Mouse (Mus musculus) thymus, postnatal 10 days (tissue): ENCODE measurements at regions not wholly inside any gene's neighbourhood (a gene's known extent, or its start where the extent isn't known, plus 50 kb on each side); places are given as distances from the start of the nearest gene placed in this dataset.

Experiments
- DNase-seq, 2 experiments: peaks; one replicate each; pipeline ENCODE4 v3.0.0; 2021; ENCODE audit warnings: low spot score in 2 of 2

- DNase-seq: no peak
Measured at GRCm38 (mm10) chr7:68686396-68687139, 62.5 kb downstream of the Arrdc4 start.

DNA sequence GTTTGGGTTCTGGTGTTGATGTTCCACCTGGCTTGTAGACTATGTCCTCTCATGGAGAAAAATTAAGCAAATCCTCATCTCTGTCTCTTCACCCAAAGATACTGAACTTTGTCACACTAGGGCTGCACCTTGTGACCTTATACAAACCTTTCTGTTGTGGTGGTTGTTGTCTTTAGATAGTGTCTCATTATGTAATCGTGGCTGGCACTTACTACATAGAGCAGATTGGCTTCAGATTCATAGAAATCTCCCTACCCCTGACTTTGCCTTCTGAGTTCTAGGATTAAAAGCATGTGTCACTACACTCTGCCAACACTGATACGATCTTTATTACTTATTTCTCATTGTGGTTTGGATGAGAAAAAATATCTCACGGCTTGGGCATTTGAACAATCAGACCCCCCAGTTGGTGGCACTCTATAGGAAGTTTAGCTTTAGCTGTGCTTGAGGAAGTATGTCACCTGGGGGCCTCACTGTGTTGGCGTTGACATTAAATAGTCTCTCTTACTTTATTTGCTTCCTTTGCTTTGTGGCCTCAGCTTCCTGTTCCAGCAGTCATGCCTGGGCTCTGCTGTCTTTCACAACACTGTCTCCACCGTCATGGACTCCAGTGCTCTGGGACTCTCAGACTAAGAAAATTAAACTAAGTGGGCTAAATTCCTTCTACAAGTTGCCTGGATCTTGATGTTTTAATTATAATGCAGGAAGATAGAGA, 66.0 kb downstream of the Arrdc4 start:
- no peak for DNase-seq

- DNase-seq: no peak
Measured at GRCm38 (mm10) chr7:68682318-68682728, 66.7 kb downstream of the Arrdc4 start.

DNA sequence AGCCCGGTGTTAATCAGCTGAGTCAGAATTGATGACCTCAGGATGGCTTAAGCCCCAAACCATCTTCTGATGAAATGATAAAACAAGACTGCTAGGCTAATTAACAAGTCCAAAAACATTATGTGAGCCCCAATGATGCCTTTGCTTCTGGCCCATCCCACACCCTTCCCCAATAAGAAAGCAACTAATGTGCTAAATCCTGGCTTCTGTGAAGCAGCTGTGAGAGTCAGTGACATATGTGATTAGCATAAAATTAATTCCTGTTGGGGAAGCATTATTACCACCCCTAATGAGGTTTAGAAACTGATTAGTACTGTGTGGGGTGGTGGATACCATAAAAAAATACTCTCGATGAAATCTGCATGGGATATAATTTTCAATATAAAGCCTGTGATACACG, 69.3 kb downstream of the Arrdc4 start:
- DNase-seq: no peak

DNA sequence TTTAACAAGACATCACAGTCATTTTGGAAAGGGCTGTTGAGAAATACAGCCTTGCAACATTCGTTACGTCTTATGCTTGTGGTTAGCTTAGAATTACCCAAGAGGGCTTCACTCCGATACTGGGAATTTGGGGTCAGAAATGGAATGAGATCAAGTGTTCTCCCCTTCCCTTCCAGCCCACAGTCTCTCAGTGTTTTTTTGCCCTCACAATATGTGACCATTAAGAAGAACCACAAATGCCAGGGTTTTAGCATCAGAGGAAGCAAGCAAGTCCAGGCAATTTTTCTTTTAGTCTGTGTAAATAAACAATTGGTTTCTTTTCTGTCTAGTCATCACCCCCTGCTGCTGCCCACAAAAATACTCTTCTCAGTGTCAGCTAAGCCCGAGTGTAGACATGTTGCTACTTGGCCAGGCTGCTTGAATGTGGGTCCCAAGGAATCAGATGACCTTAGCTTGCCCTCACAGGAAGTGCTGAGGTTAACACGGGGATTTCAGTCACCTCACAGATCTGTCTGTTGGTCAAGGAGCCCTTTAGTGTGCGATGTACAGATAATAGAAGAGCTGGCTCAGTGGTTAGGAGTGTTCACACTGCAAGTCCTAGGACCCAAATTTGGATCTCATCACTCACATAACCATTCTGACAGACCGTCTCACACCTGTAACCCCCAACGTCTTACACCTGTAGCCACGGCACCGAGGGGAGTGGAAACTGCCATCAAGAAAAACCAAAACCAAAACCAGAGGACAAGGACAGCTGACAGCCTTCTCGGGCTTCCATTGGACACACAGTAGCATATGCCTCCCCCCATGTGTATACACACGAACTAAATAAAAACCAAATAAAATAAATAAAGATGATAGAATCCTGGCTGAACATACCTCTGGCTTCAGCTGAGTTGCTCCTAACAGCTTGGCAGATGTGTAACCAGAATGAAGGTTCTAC, 81.0 kb downstream of the Arrdc4 start:
- DNase-seq: no peak

DNA sequence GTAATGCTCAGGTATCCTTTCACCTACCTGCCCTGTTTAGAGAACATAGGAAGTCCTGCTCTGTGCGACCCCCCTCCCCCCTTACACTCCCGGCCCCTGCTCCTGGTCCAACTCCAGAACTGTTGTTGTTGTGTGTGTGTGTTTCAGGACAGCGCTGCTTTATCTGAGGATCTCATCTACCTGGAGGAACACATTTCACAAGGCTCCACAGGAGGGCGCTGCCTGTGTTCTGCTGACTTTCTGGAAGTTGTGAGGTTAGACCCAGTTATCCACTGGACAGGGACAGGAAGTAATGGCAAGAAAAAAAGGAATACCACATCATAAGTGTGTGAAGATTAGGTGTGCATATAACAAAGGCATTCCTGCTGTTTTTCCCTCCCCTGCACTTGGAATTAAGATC, 81.8 kb downstream of the Arrdc4 start:
- no peak for DNase-seq

DNA sequence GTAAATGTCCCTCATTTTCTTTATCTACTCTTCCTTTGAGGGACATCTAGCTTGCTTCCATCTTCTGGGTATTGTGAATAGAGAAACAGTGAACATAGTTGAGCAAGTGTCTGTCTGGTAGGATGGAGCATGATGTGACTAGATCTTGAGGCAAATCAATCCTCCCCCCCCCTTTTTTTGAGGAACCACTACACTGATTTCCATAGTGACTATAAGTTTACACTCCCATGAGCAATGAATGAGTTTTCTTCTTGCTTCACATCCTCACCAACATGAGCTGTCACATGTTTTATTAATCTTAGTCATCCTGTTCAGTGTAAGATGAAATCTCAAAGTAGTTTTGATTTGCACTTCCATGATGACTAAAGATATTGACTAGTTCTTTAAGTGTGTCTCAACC, 92.7 kb downstream of the Arrdc4 start:
- no peak for DNase-seq

DNA sequence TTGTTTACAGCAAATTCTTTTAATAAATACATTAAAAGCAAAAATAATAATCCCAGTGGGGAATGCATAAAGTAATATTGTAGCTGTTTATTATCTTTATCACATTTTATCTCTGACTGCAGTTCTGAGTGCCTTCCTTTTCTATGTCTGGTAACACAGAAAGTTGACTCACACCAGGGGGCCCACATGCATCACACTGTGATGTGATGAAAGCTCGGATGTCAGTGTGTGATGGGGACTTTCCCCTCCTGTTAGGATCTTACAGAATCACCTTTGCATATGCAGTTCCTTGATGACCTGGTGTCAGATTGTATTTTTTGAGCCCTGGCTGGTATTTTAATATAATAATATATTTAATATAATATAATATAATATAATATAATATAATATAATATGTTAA, 95.5 kb downstream of the Arrdc4 start:
- DNase-seq: no peak

DNA sequence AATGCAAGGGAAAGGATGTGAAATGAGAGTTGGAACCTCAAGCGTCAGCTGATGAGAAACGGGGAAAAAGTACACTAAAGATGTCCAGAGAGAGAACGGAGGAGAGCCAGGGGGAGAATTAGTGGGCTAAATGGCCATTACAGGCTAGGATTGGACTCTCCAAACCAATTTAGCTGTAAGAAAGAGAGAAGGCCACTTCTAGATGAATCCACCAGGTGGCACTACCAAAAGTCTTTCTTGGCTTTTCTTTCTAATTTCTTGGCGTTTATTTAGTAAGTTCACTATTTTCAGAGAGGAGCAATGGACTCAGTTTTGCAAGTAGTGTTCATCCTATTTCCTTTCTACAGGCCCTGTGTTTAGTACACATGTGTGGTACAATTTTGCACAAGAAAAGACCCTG, 97.6 kb downstream of the Arrdc4 start:
- DNase-seq: no peak

- DNase-seq: no peak
Measured at GRCm38 (mm10) chr7:68637556-68638215, 111.4 kb downstream of the Arrdc4 start.

- no peak for DNase-seq
Measured at GRCm38 (mm10) chr7:68621080-68621479, 128.0 kb downstream of the Arrdc4 start.

GRCm38 (mm10) chr7:68610499-68610898, 138.5 kb downstream of the Arrdc4 start:
- DNase-seq: no peak

DNA sequence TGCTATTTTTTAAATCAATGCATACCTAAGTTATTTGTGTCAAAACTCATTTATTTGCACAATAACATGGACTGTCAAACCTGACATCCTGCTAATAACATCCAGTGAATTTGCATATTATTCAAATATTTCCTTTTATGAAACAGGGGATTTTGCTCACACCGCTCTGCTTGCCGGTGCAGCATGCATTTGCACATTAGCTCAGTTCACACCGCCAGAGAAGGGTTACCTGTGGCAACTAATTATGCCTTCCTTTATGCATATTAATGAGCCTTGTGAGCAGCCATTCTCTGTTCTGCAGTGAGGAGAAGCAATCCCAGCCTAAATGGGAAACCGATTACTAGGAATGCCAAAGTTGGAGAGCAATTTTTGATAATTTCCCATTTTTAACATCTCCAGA, 141.9 kb downstream of the Arrdc4 start:
- no peak for DNase-seq

- DNase-seq: no peak
Measured at GRCm38 (mm10) chr7:68606278-68606677, 142.8 kb downstream of the Arrdc4 start.

DNA sequence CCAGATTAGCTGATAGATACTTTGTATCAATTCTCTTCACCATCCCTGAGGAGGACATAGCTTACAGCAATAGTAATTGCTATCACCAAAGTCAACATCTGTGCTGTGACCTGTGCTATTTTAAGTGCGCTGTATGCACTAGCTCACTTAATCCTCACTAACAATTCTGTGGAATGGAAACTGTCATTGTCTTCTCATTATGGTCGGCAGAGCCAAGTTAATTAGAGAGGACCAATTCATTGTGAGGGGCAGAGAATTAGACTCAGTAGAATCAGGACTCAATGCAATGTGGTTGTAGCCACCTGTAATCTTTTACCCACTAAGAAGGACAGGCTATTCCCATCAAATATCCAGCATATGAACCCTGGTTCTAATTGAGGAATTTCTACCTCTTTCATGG, 145.3 kb downstream of the Arrdc4 start:
- no peak for DNase-seq

- no peak for DNase-seq
Measured at GRCm38 (mm10) chr7:68602003-68602402, 147.0 kb downstream of the Arrdc4 start.

DNA sequence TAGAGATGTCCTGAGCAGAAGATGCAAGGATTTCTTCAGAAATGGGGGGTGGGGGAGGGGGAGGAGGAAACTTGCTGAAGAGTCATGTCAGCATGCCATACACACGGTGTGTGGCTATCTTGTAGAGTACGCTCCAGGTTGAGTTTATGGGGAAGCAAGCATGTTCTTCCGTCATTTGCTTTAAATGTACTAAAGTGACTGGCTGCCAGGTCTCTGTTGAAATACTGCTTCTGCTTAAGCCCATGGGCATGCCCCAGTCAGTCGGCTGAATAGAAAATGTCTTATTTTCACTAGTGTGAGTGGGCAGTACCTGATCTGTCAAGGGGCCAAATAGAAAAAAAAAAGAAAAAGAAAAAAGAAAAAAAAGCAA, 155.0 kb downstream of the Arrdc4 start:
- no peak for DNase-seq

DNA sequence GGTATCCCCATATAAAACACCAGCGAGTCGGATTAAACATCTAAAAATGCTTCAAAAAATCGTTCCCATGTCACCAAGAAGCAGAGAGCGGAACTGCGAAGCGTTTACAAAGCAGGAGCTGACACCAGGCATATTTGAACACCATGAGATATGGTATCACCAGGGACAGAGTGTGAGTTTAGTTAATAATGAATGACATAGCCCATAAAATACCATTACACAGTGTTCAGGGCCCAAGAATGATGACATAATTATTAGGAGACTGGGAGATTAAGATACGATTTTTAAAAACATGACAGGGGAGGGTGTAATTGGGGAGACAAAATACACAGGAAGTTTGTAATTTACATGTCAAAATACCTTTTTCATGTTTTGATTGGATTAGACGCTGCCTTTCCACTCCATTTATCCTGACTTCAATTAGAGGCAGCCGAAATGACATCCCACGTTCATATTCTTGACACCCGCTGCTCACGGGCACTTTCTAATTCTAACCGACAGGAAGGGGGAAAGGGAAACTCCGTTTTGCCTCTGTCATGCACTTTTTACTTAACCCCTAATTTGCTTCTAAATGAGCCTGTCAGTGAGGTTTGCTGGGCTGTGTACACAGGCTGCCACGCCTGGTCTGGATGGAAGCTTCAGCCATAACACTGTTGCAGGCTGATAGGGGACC, 155.6 kb downstream of the Arrdc4 start:
- DNase-seq: no peak

DNA sequence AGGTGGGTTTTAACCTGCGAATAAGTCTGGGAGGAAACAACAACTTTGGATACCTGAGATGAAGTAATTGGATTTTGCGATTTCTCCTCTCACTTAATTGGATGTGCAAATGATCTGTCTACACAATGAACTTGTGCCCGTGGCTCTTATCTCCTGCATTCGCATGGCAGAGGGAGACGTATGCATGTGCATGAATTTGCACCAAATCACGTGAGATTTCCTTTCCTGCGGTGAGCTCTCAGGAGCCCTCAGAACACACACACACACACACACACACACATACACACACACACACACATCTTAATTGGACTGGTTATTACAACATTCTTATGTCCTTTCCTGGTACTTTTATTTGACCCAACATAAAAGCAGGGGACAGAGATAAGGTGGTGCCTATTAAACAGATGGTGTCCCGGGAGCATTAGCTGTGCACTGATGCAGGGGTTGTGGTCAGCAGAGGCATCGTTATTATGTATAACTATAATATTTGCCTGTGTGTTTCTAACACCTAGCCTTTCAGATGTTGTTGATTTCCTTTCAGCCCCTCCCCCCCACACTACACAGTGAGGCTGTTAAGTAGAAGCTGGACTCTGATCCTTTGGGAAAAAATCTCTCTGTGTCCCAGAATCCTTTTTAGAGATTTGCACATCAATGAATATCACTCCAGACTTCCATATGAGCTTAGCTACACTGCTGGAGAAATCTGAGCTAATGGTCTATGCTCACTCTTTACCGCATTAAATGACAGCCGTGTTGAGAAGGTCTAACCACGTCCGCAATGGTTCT, 166.3 kb downstream of the Arrdc4 start:
- DNase-seq: no peak

- DNase-seq: peak in 1 of 2 experiments; percentile 31
Measured at GRCm38 (mm10) chr7:68580650-68581049, 168.4 kb downstream of the Arrdc4 start.
